23 mouse cellular contexts compared by ENCODE assay signal in the genomic region with DNA sequence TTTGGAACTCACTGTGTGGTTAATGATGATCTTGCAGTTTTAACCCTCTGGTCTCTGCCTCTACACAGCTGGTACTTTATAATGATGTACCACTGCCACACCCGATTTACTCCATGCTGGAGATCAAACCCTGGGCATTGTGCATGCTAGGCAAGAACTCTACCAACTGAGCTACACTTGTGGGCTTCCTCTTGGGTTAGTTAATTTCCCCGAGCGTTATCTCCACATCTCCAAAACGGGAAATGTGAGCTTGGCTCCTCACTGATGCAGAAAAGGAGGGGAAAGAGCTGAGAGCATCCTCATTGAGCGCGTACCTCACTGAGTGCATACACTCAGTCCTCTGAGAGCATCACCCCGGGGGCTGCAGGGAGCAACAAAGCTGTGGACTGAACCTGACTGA.
"Had no signal": no experiment of that assay in that cellular context is flagged by ENCODE, and none has a peak within 500 bp of the region (broad histone marks: within the 10 kb centered on the region; RNA-seq: fewer than 3 reads in every experiment).

No protein-coding gene starts in this region.

- DNase-seq: kidney, adult 8-10 months; kidney, postnatal 10 days; kidney, postnatal 36 days; left cerebral cortex, postnatal 4 days; lung, adult 18-20 months; lung, postnatal 10 days; lung, postnatal 36 days; right cerebral cortex, adult 18-20 months; right cerebral cortex, postnatal 14 days; right cerebral cortex, postnatal 4 days; thymus, adult 2 months; thymus, postnatal 14 days had no signal

- H3K36me3 ChIP-seq: kidney, embryonic 15.5 days; limb, embryonic 12.5 days; limb, embryonic 15.5 days; liver, embryonic 15.5 days; lung, embryonic 15.5 days; midbrain, embryonic 12.5 days; midbrain, embryonic 15.5 days; neural tube, embryonic 12.5 days; neural tube, embryonic 15.5 days had no signal

- H3K9me3 ChIP-seq: kidney, embryonic 15.5 days; limb, embryonic 12.5 days; limb, embryonic 15.5 days; liver, embryonic 15.5 days; lung, embryonic 15.5 days; midbrain, embryonic 12.5 days; midbrain, embryonic 15.5 days; neural tube, embryonic 12.5 days; neural tube, embryonic 15.5 days had no signal

- H3K9ac ChIP-seq: kidney, embryonic 15.5 days; limb, embryonic 12.5 days; limb, embryonic 15.5 days; liver, embryonic 15.5 days; lung, embryonic 15.5 days; midbrain, embryonic 12.5 days; midbrain, embryonic 15.5 days; neural tube, embryonic 12.5 days; neural tube, embryonic 15.5 days had no signal

- H3K27ac ChIP-seq: kidney, embryonic 15.5 days; limb, embryonic 12.5 days; limb, embryonic 15.5 days; liver, embryonic 15.5 days; lung, embryonic 15.5 days; midbrain, embryonic 12.5 days; midbrain, embryonic 15.5 days; neural tube, embryonic 12.5 days; neural tube, embryonic 15.5 days; stomach, postnatal 0 days had no signal

- H3K4me1 ChIP-seq: kidney, embryonic 15.5 days; limb, embryonic 12.5 days; limb, embryonic 15.5 days; liver, embryonic 15.5 days; lung, embryonic 15.5 days; midbrain, embryonic 12.5 days; midbrain, embryonic 15.5 days; neural tube, embryonic 12.5 days; neural tube, embryonic 15.5 days had no signal

- H3K4me2 ChIP-seq: kidney, embryonic 15.5 days; limb, embryonic 12.5 days; limb, embryonic 15.5 days; liver, embryonic 11.5 days; liver, embryonic 15.5 days; lung, embryonic 15.5 days; midbrain, embryonic 12.5 days; midbrain, embryonic 15.5 days; neural tube, embryonic 12.5 days; neural tube, embryonic 15.5 days had no signal

- ATAC-seq: midbrain, embryonic 15.5 days had no signal

- H3K4me3 ChIP-seq: kidney, embryonic 15.5 days; limb, embryonic 12.5 days; limb, embryonic 15.5 days; liver, embryonic 15.5 days; lung, embryonic 15.5 days; midbrain, embryonic 12.5 days; midbrain, embryonic 15.5 days; neural tube, embryonic 12.5 days; neural tube, embryonic 15.5 days had no signal

- H3K27me3 ChIP-seq: kidney, embryonic 15.5 days; limb, embryonic 12.5 days; limb, embryonic 15.5 days; liver, embryonic 15.5 days; lung, embryonic 15.5 days; midbrain, embryonic 12.5 days; midbrain, embryonic 15.5 days; neural tube, embryonic 12.5 days; neural tube, embryonic 15.5 days had no signal
